Mouse (Mus musculus) heart, adult 2 months (tissue): ENCODE measurements around the gene 1700013F07Rik.

Experiments
- CTCF ChIP-seq: fragments of 200-600 bp; IDR thresholded peaks from 2 replicates; pipeline ENCODE4 v1.8.1; 2022; ENCODE audit warnings: antibody characterized with exemption, mild to moderate bottlenecking, moderate library complexity
- EP300 ChIP-seq: fragments of 200-500 bp; IDR thresholded peaks from 2 replicates; pipeline ENCODE4 v1.6.1; 2011; ENCODE audit warnings: low read depth, low read length, control low read depth; ENCODE audit not compliant: insufficient read depth

GRCm38 (mm10) chr3:108562777-108563271 lies 28.9 kb downstream of the 1700013F07Rik start:
- TF ChIP-seq EP300: no peak
- no peak for TF ChIP-seq CTCF
